Mouse (Mus musculus): ENCODE results near the gene Tmem210. TPM values are rescaled to one million over a fixed set of nuclear protein-coding genes. Genes with fewer than 3 reads are reported as not detected.
A peak's percentile ranks its signal among the peaks of the same experiment; 100 is the strongest.

Tmem210 gene
- polyA plus RNA-seq, 1 experiment from 2014 or later, result not detected

GRCm38 (mm10) chr2:25289651-25290050 is 1.7 kb downstream of the Tmem210 start, which contains the start of gene Lrrc26:
TSS of gene Lrrc26 (plus strand) at chr2:25289915.
- Histone ChIP-seq H3K27me3 (ENCODE audit: control insufficient read depth, insufficient read depth, low read length) (peaks cover 58% of the 10 kb centered on the region), H3K4me3 (ENCODE audit: low read length) (peak within 1 kb of the TSS; percentile 21), H3K9me3 (ENCODE audit: control insufficient read depth, low read length) (no peaks in the 10 kb centered on the region), H3K9ac (ENCODE audit: low read depth, low read length) (no peak within 1 kb of the TSS), H3K4me1 (ENCODE audit: control insufficient read depth, insufficient read depth, low read length) (peaks cover 10% of the 10 kb centered on the region; the same call in 1 of the 2 replicates), H3K4me2 (replicated peaks; ENCODE audit: low read depth, low read length) (peak within 1 kb of the TSS; percentile 25), H3K36me3 (ENCODE audit: control insufficient read depth, insufficient read depth, low read length) (peaks cover 13% of the 10 kb centered on the region), H3K27ac (ENCODE audit: low read depth, low read length) (no peak within 1 kb of the TSS)
- 6% methylated on average over 11 of the region's 11 CpGs for WGBS
- ATAC-seq (ENCODE audit: low FRiP score, low TSS enrichment), result no peak

- Histone ChIP-seq H3K4me2 (replicated peaks; ENCODE audit: low read depth, low read length) (peak overlapping the region; percentile 25), H3K9ac (ENCODE audit: low read depth, low read length) (no peak overlapping the region), H3K27me3 (ENCODE audit: control insufficient read depth, insufficient read depth, low read length) (peaks cover 58% of the 10 kb centered on the region), H3K4me3 (ENCODE audit: low read length) (peak overlapping the region; percentile 21), H3K27ac (ENCODE audit: low read depth, low read length) (no peak overlapping the region), H3K36me3 (ENCODE audit: control insufficient read depth, insufficient read depth, low read length) (peaks cover 6% of the 10 kb centered on the region), H3K9me3 (ENCODE audit: control insufficient read depth, low read length) (no peaks in the 10 kb centered on the region), H3K4me1 (ENCODE audit: control insufficient read depth, insufficient read depth, low read length) (peaks cover 10% of the 10 kb centered on the region; the same call in 1 of the 2 replicates)
- ATAC-seq (ENCODE audit: low FRiP score, low TSS enrichment), result no peak
- 2% methylated on average over 54 of the region's 54 CpGs for WGBS
These were observed 2.3 kb downstream of the Tmem210 start for GRCm38 (mm10) chr2:25290101-25290815.

DNA sequence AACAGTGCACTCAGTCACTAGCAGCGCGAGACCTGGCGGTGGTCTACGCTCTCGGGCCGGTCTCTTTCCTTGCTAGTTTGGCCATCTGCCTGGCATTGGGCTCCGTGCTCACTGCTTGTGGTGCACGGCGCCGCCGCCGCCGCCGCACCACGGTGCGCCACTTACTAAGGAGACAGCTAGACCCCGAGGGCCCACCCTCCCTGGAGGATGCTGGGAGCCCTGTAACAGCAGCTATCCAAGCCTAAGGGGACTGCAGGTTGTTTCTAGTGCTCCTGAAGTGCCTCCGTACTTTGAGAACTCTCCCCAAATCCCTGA is 2.8 kb downstream of the Tmem210 start:
- peaks cover 58% of the 10 kb centered on the region for H3K27me3 ChIP-seq (ENCODE audit: control insufficient read depth, insufficient read depth, low read length)
- ATAC-seq (ENCODE audit: low FRiP score, low TSS enrichment), result no peak
- H3K27ac ChIP-seq (ENCODE audit: low read depth, low read length), result no peak overlapping the region
- H3K36me3 ChIP-seq (ENCODE audit: control insufficient read depth, insufficient read depth, low read length), result peaks cover 1% of the 10 kb centered on the region
- WGBS, result 1% methylated on average over 18 of the region's 18 CpGs
- H3K4me3 ChIP-seq (ENCODE audit: low read length), result peak overlapping the region; percentile 21
- peaks cover 10% of the 10 kb centered on the region; the same call in 1 of the 2 replicates for H3K4me1 ChIP-seq (ENCODE audit: control insufficient read depth, insufficient read depth, low read length)
- H3K4me2 ChIP-seq (replicated peaks; ENCODE audit: low read depth, low read length), result peak overlapping the region; percentile 25
- no peaks in the 10 kb centered on the region for H3K9me3 ChIP-seq (ENCODE audit: control insufficient read depth, low read length)
- H3K9ac ChIP-seq (ENCODE audit: low read depth, low read length), result no peak overlapping the region

DNA sequence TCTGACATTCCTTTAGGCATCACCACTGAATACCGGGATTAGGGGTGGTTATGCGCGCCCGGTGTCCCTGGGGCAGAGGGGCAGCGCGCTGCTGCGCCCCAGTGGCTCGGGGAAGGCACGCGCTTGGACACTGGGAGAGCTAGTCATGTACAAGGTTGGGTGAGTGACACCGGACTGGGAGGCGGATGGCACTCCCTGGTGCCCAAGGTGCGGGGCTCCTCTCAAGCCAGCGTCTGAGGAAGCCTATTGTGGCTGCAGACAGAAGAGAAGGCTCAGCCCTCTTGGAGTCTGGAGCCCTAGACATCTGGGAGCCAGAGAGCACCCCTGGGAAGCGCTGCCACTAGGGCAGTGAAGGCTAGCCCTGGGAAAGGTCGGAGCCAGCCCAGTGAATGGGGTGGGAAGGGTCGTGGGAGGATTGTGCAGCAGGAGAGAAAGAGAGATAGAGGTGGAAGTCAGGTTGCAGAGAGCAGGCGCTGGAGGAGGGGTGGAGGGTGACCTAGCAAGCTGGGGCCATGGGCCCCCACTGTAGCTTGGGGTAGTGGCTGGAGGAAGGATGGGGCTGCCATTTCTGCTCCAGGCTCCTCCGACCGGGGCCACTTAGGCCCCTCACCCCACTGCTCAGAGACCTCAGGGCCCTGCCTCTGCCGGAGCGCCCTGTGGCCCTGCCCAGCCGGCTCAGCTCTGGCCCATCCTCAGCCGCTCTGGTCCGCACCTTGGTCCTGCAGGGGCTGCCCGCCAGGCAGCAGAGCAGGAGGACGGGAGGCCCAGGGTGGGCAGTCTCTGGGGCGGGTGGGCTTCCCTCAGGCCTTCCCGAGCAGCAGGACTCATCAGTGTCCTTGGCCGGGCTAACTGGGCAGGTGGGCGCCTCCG is 3.5 kb downstream of the Tmem210 start:
- Histone ChIP-seq H3K27ac (ENCODE audit: low read depth, low read length) (no peak overlapping the region), H3K4me1 (ENCODE audit: control insufficient read depth, insufficient read depth, low read length) (peaks cover 10% of the 10 kb centered on the region; the same call in 1 of the 2 replicates), H3K9me3 (ENCODE audit: control insufficient read depth, low read length) (no peaks in the 10 kb centered on the region), H3K27me3 (ENCODE audit: control insufficient read depth, insufficient read depth, low read length) (peaks cover 58% of the 10 kb centered on the region), H3K4me2 (replicated peaks; ENCODE audit: low read depth, low read length) (no peak overlapping the region), H3K4me3 (ENCODE audit: low read length) (peak overlapping the region; percentile 28), H3K36me3 (ENCODE audit: control insufficient read depth, insufficient read depth, low read length) (no peaks in the 10 kb centered on the region), H3K9ac (ENCODE audit: low read depth, low read length) (no peak overlapping the region)
- ATAC-seq (ENCODE audit: low FRiP score, low TSS enrichment), result 0 out of 2 replicates have a peak, but pooled peaks have one; percentile 30
- 7% methylated on average over 32 of the region's 32 CpGs for WGBS

- no peak overlapping the region for H3K27ac ChIP-seq (ENCODE audit: low read depth, low read length)
- H3K36me3 ChIP-seq (ENCODE audit: control insufficient read depth, insufficient read depth, low read length), result no peaks in the 10 kb centered on the region
- H3K4me3 ChIP-seq (ENCODE audit: low read length), result peak overlapping the region; percentile 28
- peak overlapping the region; percentile 44 for H3K4me2 ChIP-seq (replicated peaks; ENCODE audit: low read depth, low read length)
- peaks cover 60% of the 10 kb centered on the region for H3K27me3 ChIP-seq (ENCODE audit: control insufficient read depth, insufficient read depth, low read length)
- no peak overlapping the region for H3K9ac ChIP-seq (ENCODE audit: low read depth, low read length)
- ATAC-seq (ENCODE audit: low FRiP score, low TSS enrichment), result peak; percentile 16; the same call in 1 of the 2 replicates
- peaks cover 10% of the 10 kb centered on the region; the same call in 1 of the 2 replicates for H3K4me1 ChIP-seq (ENCODE audit: control insufficient read depth, insufficient read depth, low read length)
- no peaks in the 10 kb centered on the region for H3K9me3 ChIP-seq (ENCODE audit: control insufficient read depth, low read length)
- 2% methylated on average over 21 of the region's 43 CpGs for whole genome bisulfite sequencing
These were observed 4.2 kb downstream of the Tmem210 start for GRCm38 (mm10) chr2:25292054-25292544.

DNA sequence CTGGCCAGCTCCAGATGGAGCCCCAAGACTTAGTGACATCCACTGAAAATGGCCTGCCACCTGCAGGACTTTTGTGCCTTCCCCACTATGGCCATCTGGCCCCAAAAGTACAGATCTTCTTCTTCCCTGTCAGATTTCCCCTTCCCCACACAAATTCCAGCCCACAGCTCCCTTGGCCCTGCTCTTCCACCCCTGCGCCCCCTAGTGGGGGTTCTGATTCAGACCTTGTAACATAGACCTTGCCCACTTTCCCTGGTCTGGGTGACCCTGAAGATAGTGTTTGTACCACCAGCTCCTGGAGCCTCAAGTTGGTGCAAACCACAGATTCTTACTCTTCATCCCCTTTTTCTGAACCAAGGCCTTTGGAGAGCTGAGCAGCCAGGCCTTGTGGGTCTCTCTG is 4.9 kb downstream of the Tmem210 start:
- Histone ChIP-seq H3K9ac (ENCODE audit: low read depth, low read length) (no peak overlapping the region), H3K27me3 (ENCODE audit: control insufficient read depth, insufficient read depth, low read length) (peaks cover 62% of the 10 kb centered on the region), H3K4me1 (ENCODE audit: control insufficient read depth, insufficient read depth, low read length) (peaks cover 10% of the 10 kb centered on the region; the same call in 1 of the 2 replicates), H3K27ac (ENCODE audit: low read depth, low read length) (no peak overlapping the region), H3K9me3 (ENCODE audit: control insufficient read depth, low read length) (no peaks in the 10 kb centered on the region), H3K4me3 (ENCODE audit: low read length) (peak overlapping the region; percentile 28; the same call in 1 of the 2 replicates), H3K4me2 (replicated peaks; ENCODE audit: low read depth, low read length) (peak overlapping the region; percentile 44; the same call in 1 of the 2 replicates), H3K36me3 (ENCODE audit: control insufficient read depth, insufficient read depth, low read length) (no peaks in the 10 kb centered on the region)
- ATAC-seq (ENCODE audit: low FRiP score, low TSS enrichment), result no peak
- whole genome bisulfite sequencing, result 0% methylated on average over 1 of the region's 1 CpGs

- ATAC-seq (ENCODE audit: low FRiP score, low TSS enrichment), result no peak
These were observed 5.8 kb downstream of the Tmem210 start for GRCm38 (mm10) chr2:25293706-25294105.

GRCm38 (mm10) chr2:25297093-25297492 is 9.1 kb downstream of the Tmem210 start:
- H3K27ac ChIP-seq (ENCODE audit: low read depth, low read length), result no peak overlapping the region
- H3K9ac ChIP-seq (ENCODE audit: low read depth, low read length), result no peak overlapping the region
- no peak for ATAC-seq (ENCODE audit: low FRiP score, low TSS enrichment)
- no peak overlapping the region for H3K4me3 ChIP-seq (ENCODE audit: low read length)
- no peaks in the 10 kb centered on the region for H3K36me3 ChIP-seq (ENCODE audit: control insufficient read depth, insufficient read depth, low read length)
- no peaks in the 10 kb centered on the region for H3K9me3 ChIP-seq (ENCODE audit: control insufficient read depth, low read length)
- H3K4me1 ChIP-seq (ENCODE audit: control insufficient read depth, insufficient read depth, low read length), result peaks cover 7% of the 10 kb centered on the region; the same call in 1 of the 2 replicates
- peaks cover 20% of the 10 kb centered on the region for H3K27me3 ChIP-seq (ENCODE audit: control insufficient read depth, insufficient read depth, low read length)
- H3K4me2 ChIP-seq (replicated peaks; ENCODE audit: low read depth, low read length), result no peak overlapping the region
- 76% methylated on average over 8 of the region's 8 CpGs for WGBS

More at GRCm38 (mm10) chr2:25293706-25294105, 5.8 kb downstream of the Tmem210 start:
- WGBS, result 75% methylated on average over 9 of the region's 9 CpGs
- peaks cover 54% of the 10 kb centered on the region for H3K27me3 ChIP-seq (ENCODE audit: control insufficient read depth, insufficient read depth, low read length)
- no peak overlapping the region for H3K27ac ChIP-seq (ENCODE audit: low read depth, low read length)
- no peak overlapping the region for H3K9ac ChIP-seq (ENCODE audit: low read depth, low read length)
- no peaks in the 10 kb centered on the region for H3K9me3 ChIP-seq (ENCODE audit: control insufficient read depth, low read length)
- peaks cover 10% of the 10 kb centered on the region; the same call in 1 of the 2 replicates for H3K4me1 ChIP-seq (ENCODE audit: control insufficient read depth, insufficient read depth, low read length)
- no peak overlapping the region for H3K4me2 ChIP-seq (replicated peaks; ENCODE audit: low read depth, low read length)
- H3K36me3 ChIP-seq (ENCODE audit: control insufficient read depth, insufficient read depth, low read length), result no peaks in the 10 kb centered on the region
- H3K4me3 ChIP-seq (ENCODE audit: low read length), result no peak overlapping the region

Measured in kidney, embryonic 14.5 days (tissue).